Mouse (Mus musculus) midbrain, postnatal 0 days (tissue): ENCODE measurements around the gene Sptan1. TPM values are rescaled to one million over a fixed set of nuclear protein-coding genes. Genes with fewer than 3 reads are reported as not detected.

ENCODE experiments used
- ATAC-seq: fragments of 200-750 bp; cut with Nextera tagmentation; 2 replicates; pipeline ENCODE4 v1.8.0; 2017; ENCODE audit warnings: moderate number of reproducible peaks, mild to moderate bottlenecking, moderate TSS enrichment, moderate library complexity; ENCODE audit not compliant: low FRiP score
- DNase-seq: peaks from one replicate; pipeline ENCODE4 v3.0.0-alpha.2; 2015; ENCODE audit warnings: low spot score
- H3K27ac ChIP-seq: fragments of 300-500 bp; sonication (generic); 2 replicates; pipeline ENCODE4 v1.5.1; 2014; ENCODE audit warnings: low read depth, mild to moderate bottlenecking, low read length, mixed read lengths
- H3K27me3 ChIP-seq: fragments of 300-500 bp; sonication (generic); 2 replicates; pipeline ENCODE4 v1.6.1; 2014; ENCODE audit warnings: low read length, control low read depth, mixed read lengths; ENCODE audit not compliant: insufficient read depth
- H3K36me3 ChIP-seq: fragments of 300-500 bp; sonication (generic); 2 replicates; pipeline ENCODE4 v1.6.1; 2014; ENCODE audit warnings: low read length, control low read depth, mixed read lengths; ENCODE audit not compliant: insufficient read depth
- H3K4me1 ChIP-seq: fragments of 300-500 bp; sonication (generic); 2 replicates; pipeline ENCODE4 v1.6.1; 2014; ENCODE audit warnings: mild to moderate bottlenecking, control low read depth, antibody characterized with exemption, low read length, mixed read lengths; ENCODE audit not compliant: insufficient read depth
- H3K4me2 ChIP-seq: fragments of 300-500 bp; sonication (generic); 2 replicates; pipeline ENCODE4 v1.6.1; 2014; ENCODE audit warnings: low read depth, mild to moderate bottlenecking, low read length, mixed read lengths; ENCODE audit not compliant: poor library complexity, severe bottlenecking
- H3K4me3 ChIP-seq: fragments of 300-500 bp; sonication (generic); 2 replicates; pipeline ENCODE4 v1.5.1; 2014; ENCODE audit warnings: low read depth, mild to moderate bottlenecking, low read length, moderate library complexity
- H3K9ac ChIP-seq: fragments of 300-500 bp; sonication (generic); replicated peaks from 2 replicates; pipeline ENCODE4 v1.6.1; 2014; ENCODE audit warnings: mild to moderate bottlenecking, low read length, moderate library complexity, mixed read lengths; ENCODE audit not compliant: poor library complexity, severe bottlenecking
- H3K9me3 ChIP-seq: fragments of 300-500 bp; sonication (generic); 2 replicates; pipeline ENCODE4 v1.6.1; 2016; ENCODE audit warnings: low read length, control low read depth
- CTCF ChIP-seq: IDR thresholded peaks from 2 replicates; pipeline ENCODE4 v1.5.1; 2016; ENCODE audit warnings: antibody characterized with exemption, mild to moderate bottlenecking
- WGBS: fragments of 180-500 bp; shearing (Covaris S2); extraction: QIAGEN DNeasy Blood & Tissue Kit; methylation state at CpG from one replicate; pipeline ENCODE4 v1.1.7; 2014; 5-methylcytosine and 5-hydroxymethylcytosine counted together
- polyA plus RNA-seq: library from polyadenylated mRNA; unstranded; fragments of >200 nt; fragmentation: Nextera tagmentation; extraction: Ambion mirVana; gene quantifications from 2 replicates; pipeline ENCODE4 v1.2.1, GENCODE M21; 2015
- total RNA-seq: library from RNA; depleted of rRNA; stranded (reverse); fragments of >200 nt; gene quantifications from 2 replicates; pipeline ENCODE4 v1.2.3, GENCODE M21; 2014

Sptan1 gene
- total and polyA plus RNA-seq, 2 experiments from 2014 or later: 193 to 796 TPM

- 0 out of 2 replicates have a peak, but pooled peaks cover 1% of the 10 kb centered on the region for H3K4me1 ChIP-seq
- no peak within 1 kb of the TSS for H3K4me3 ChIP-seq
- peak; percentile 22 for DNase-seq
- H3K27me3 ChIP-seq: no peaks in the 10 kb centered on the region
- ATAC-seq: no peak
- H3K27ac ChIP-seq: no peak within 1 kb of the TSS
- TF ChIP-seq CTCF: no peak
- H3K4me2 ChIP-seq: no peak within 1 kb of the TSS
- H3K9ac ChIP-seq: no peak within 1 kb of the TSS
- H3K9me3 ChIP-seq: no peaks in the 10 kb centered on the region
- H3K36me3 ChIP-seq: no peaks in the 10 kb centered on the region
- WGBS: 55% methylated on average over 12 of the region's 12 CpGs
Measured at GRCm38 (mm10) chr2:30057223-30057904, 92.0 kb downstream of the Sptan1 start, which contains the start of gene Set. Gene Set, plus strand, starts transcription at chr2:30057378.

GRCm38 (mm10) chr2:30058418-30058817 is 93.1 kb downstream of the Sptan1 start:
- Histone ChIP-seq H3K27me3 (no peaks in the 10 kb centered on the region), H3K4me1 (peaks cover 9% of the 10 kb centered on the region; the same call in 1 of the 2 replicates), H3K36me3 (no peaks in the 10 kb centered on the region), H3K4me2 (no peak overlapping the region), H3K4me3 (no peak overlapping the region), H3K9ac (no peak overlapping the region), H3K27ac (no peak overlapping the region), H3K9me3 (no peaks in the 10 kb centered on the region)
- 26% methylated on average over 5 of the region's 5 CpGs for WGBS
- no peak for TF ChIP-seq CTCF
- no peak for ATAC-seq
- no peak for DNase-seq

- DNase-seq (peak; percentile 45), ATAC-seq (no peak)
- Histone ChIP-seq H3K9me3 (no peaks in the 10 kb centered on the region), H3K36me3 (no peaks in the 10 kb centered on the region), H3K4me3 (peak overlapping the region; percentile 45), H3K27ac (no peak overlapping the region), H3K4me1 (peaks cover 12% of the 10 kb centered on the region; the same call in 1 of the 2 replicates), H3K27me3 (no peaks in the 10 kb centered on the region), H3K4me2 (peak overlapping the region; percentile 95), H3K9ac (peak overlapping the region; percentile 62)
- 8% methylated on average over 37 of the region's 37 CpGs for WGBS
- TF ChIP-seq CTCF: no peak
Measured at GRCm38 (mm10) chr2:30061215-30062166, 96.1 kb downstream of the Sptan1 start.

GRCm38 (mm10) chr2:30062249-30063093 is 97.1 kb downstream of the Sptan1 start:
- H3K4me1 ChIP-seq: peaks cover 12% of the 10 kb centered on the region; the same call in 1 of the 2 replicates
- H3K36me3 ChIP-seq: no peaks in the 10 kb centered on the region
- H3K27ac ChIP-seq: peak overlapping the region; percentile 43; the same call in 1 of the 2 replicates
- peak overlapping the region; percentile 45 for H3K4me3 ChIP-seq
- no peaks in the 10 kb centered on the region for H3K27me3 ChIP-seq
- TF ChIP-seq CTCF: no peak; the same call in 1 of the 2 replicates
- peak overlapping the region; percentile 62 for H3K9ac ChIP-seq
- DNase-seq (peak; percentile 49), ATAC-seq (no peak)
- peak overlapping the region; percentile 95 for H3K4me2 ChIP-seq
- under 1% methylated on average over 40 of the region's 40 CpGs for WGBS
- H3K9me3 ChIP-seq: no peaks in the 10 kb centered on the region

GRCm38 (mm10) chr2:30063235-30063634 is 97.9 kb downstream of the Sptan1 start:
- Histone ChIP-seq H3K27ac (no peak overlapping the region), H3K4me2 (peak overlapping the region; percentile 95), H3K36me3 (no peaks in the 10 kb centered on the region), H3K27me3 (no peaks in the 10 kb centered on the region), H3K9me3 (no peaks in the 10 kb centered on the region), H3K4me3 (peak overlapping the region; percentile 45), H3K4me1 (peaks cover 12% of the 10 kb centered on the region; the same call in 1 of the 2 replicates), H3K9ac (peak overlapping the region; percentile 62; the same call in 1 of the 2 replicates)
- no peak for TF ChIP-seq CTCF
- no peak for ATAC-seq
- no peak for DNase-seq
- WGBS: 6% methylated on average over 8 of the region's 8 CpGs
